Mouse (Mus musculus) lung, postnatal 0 days (tissue): ENCODE results near the gene Foxa2.

Source experiments
- CTCF ChIP-seq: IDR thresholded peaks from 2 replicates; pipeline ENCODE4 v1.5.1; 2016; ENCODE audit warnings: antibody characterized with exemption, mild to moderate bottlenecking
- EP300 ChIP-seq: IDR thresholded peaks from 2 replicates; pipeline ENCODE4 v1.6.1; 2016; ENCODE audit warnings: antibody characterized with exemption, mild to moderate bottlenecking, control low read depth

- no peak for TF ChIP-seq CTCF
- no peak for TF ChIP-seq EP300
Measured at GRCm38 (mm10) chr2:148045543-148045936, 1.2 kb downstream of the Foxa2 start.
